Mouse (Mus musculus): ENCODE results near the gene Sema4f.

Gene Sema4f

DNA sequence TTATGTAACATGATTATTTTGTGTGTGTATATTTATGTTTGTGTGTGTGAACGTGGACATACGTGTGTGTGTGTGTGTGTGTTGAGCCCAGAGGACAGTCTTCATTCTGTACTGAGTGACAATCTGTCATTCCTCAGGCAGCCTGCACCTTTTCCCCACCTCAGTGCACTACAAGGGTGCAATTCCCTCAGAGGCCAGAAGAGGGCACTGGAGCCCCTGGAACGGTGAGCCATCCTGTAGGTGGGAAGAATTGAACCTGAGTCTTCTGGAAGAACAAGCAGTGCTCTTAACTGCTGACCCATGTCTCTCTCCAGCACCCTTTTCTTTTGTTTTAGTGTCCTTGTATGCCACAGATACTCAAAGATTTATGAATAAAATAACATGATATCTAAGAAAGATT lies 23.7 kb downstream of the Sema4f start:
- no peak for DNase-seq (ENCODE audit: low read depth in 1 of 2, low spot score in 2 of 2)

DNA sequence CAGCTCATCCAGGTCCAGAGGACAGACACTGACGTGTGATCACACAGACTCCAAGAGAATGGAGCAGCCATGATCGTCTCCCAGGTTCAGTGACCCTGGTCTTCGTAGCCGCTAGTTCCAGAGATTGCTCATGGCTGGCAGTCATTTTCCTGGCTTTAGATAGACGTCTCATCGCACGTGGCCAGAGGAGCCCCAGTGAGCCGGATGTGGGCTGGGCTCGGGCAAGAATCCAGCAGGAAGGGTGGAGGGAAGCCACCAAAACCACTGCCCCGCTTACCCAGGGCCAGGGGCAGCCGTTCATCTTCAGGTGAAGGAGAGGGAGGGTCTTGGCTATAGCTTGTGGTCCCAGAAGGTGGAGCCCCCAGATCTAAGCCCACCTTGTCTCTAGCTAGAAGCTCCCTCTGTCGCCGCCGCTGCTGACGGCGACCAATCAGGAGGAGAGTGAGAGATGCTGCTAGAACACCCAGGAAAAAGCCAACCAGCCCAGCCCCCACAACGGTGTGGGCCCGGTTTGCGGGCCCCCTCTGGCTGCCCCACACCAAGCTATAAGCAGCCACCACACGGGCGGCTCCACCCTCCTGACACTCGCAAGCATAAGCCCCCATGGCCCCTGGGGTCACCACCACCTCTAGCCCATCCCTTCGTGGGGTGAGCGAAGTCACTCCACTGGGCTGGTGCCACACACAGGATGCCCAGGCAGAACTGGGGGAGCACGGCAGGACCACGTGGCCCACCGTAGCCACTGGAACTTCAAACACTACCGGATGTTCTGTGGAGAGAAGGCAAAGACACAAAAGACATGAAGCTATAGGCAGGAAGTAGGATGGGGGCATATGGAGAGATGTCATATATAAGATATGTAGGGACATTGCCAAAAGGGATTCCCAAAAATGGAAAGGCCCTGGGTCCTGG lies 26.0 kb downstream of the Sema4f start:
- DNase-seq (ENCODE audit: low read depth in 1 of 2, low spot score in 2 of 2), result peak; percentile 13 to 34

DNA sequence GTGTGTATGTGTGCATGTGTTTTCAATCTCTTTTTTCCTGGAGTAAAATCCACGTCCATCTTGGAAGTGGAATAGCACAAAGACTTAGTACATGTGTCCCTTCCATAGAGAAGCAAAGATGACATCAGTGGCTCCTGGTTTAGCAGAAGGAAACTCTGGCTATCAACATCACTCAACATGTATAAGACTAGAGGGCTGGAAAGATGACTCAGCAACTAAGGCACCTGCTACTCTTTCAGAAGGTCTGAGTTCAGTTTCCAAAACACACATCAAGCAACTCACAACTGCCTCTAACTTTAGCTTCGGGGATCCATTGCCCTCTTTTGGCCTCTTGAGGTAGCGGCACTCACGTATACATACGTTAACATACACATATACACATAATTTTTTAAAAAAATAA lies 28.3 kb downstream of the Sema4f start:
- no peak for DNase-seq (ENCODE audit: low read depth in 1 of 2, low spot score in 2 of 2)

DNA sequence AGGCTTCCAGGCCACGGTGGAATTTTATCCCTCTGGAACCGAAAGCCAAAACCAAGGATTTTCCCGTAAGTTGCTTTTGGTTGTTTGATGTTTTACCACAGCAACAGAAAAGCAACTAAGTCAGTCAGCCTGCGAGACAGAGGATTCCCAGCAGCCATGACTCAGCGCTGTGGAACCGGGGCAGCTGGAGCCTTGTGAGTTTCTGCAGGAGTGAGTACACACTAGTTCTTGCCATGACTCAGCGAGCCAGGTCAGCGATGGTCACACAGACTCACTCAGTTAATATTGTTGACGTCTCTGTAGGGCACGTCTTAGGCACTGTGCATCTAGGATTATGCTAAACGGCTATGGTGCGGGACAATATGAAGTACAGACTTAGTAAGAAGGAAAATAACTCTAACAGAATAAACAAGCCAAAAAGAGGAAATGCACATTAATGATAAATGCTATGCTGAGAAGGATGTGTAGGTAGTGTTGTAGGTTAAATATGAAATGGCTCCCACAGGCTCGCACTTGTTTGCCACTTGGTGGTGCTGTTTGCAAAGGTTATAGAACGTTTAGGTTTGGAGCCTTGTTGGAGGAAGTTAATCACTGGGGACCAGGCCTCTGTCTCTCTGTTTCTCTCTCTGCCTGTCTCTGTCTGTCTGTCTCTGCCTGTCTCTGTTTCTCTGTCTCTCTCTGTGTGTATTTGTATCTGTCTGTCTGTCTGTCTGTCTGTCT lies 30.3 kb downstream of the Sema4f start:
- DNase-seq (ENCODE audit: low read depth in 1 of 2, low spot score in 2 of 2), result peak in 1 of 2 experiments; percentile 22

DNA sequence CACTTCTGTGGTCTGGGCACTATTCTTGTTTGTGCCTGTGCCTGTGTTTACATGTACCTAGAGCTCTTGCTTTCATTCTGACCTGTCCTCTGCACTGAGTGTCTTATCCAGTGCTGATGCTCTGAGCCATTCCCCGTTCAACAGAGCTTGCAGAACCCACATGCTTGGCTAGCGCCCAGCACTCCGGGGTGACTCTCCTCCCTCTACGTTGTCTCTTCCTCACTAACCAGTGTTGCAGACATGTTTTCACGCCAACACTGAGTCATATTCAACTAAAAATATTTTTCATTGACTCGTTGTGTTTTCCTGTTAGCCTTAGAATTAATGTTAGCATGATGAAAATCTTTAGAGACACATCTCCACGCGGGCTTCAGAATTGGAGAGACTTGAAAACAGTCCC lies 31.5 kb downstream of the Sema4f start:
- no peak for DNase-seq (ENCODE audit: low read depth in 1 of 2, low spot score in 2 of 2)

DNA sequence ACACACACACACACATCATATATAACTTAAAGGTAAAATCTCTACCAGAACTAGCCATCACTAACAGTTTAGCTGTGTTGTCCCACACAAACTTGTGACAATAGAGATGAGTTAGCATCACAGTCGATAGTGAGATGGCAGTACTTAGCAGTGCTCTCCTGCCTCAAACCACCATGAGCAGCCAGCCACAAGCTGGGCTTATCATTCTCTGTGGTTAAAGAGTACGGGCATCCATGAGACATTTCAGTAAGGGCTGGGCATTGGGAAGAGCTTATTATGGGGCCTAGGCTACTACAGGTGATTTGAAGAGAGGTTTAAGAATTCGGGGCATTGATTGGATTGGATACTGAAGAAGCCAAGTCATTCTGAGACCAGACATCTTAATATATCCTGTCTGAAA lies 32.6 kb downstream of the Sema4f start:
- no peak for DNase-seq (ENCODE audit: low read depth in 1 of 2, low spot score in 2 of 2)

DNA sequence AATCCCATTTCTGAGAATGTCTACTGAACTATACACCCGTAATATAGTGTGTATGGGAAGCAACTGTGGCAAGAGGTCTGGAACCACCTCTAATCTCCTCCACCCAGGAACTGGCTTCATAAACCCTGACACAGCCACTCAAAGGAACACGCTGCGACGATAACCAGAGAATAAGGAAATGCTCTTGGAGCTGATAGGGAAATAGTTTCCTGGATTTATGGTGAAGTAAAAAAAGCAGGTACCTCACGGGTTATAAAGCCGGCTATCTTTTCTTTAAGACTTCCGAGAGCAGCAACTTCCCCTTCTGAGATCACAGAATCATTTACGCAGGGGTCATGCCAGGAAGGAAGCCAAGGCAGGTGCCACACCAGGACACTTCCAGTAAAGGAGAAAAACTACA lies 37.0 kb downstream of the Sema4f start:
- DNase-seq (ENCODE audit: low read depth in 1 of 2, low spot score in 2 of 2), result no peak

DNA sequence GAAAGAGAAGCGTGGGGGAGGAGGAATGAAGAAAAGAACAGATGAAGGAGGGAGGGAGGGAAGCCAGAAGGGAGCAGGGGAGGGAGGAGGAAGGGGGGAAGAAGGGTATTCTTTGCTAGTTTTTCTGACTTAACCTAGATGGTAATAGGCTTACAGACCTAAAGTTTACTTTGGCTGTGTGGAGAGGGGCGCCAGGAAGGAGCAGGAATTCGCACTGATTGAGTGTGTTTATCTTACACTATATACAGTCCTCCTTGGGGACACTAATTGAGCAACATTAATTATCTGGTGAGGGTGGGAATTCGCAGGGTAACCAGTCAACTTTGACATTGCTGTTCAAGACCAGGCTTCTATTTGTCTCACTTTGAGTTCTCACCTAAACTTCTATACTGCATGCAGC lies 40.8 kb downstream of the Sema4f start:
- DNase-seq (ENCODE audit: low read depth in 1 of 2, low spot score in 2 of 2), result no peak

DNA sequence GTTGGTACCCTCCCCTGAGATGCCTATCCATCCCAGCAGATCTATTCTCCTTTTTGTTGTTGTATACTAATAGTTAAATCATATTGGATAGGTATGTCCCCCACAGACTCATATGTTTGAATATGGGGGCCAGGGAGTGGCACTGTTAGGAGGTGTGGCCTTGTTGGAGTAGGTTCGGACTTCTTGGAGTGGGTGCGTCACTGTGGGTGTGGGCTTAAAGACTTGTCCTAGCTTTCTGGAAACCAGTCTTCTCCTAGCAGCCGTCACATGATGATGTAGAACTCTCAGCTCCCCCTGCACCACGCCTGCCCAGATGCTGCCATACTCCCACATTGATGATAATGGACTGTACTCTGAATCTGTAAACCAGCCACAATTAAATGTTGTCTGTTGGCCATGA lies 41.3 kb downstream of the Sema4f start:
- no peak for DNase-seq (ENCODE audit: low read depth in 1 of 2, low spot score in 2 of 2)

DNA sequence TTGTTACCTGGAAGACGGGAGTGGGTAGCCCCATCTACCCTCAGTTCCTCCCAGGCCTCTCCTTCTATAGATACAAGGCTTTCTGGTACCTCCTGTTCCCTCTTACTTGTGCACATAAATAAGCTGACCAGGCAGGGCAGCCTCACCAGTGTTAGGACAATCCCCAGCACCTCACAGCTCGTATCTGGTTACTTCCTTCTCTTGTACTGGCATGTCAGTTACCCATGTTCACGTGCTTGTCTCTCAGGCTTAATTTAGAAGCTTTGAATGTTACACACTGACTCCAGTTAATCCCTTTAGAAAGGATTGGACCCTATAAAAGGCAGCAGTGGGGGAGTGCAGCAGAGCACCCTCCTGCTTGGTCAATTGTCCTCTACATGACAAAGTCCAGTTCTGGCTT lies 42.3 kb downstream of the Sema4f start:
- DNase-seq (ENCODE audit: low read depth in 1 of 2, low spot score in 2 of 2), result no peak

DNA sequence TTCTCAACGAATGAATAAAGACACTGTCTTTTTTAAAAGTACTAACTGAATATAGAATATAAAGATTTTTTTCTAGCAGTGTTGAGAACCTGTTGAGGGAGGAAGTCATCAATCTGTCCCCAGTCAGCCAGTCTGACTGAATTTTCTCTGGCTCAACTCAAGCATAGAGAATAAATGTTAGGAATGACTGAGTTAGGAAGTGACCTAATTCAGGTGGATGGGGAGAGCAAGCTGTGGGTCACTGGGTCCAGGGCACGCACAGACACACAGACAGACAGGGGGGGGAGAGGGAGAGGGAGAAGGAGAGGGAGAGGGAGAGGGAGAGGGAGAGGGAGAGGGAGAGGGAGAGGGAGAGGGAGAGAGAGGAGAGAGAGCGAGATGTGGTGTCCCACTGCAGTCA lies 46.2 kb downstream of the Sema4f start:
- no peak for DNase-seq (ENCODE audit: low read depth in 1 of 2, low spot score in 2 of 2)

DNA sequence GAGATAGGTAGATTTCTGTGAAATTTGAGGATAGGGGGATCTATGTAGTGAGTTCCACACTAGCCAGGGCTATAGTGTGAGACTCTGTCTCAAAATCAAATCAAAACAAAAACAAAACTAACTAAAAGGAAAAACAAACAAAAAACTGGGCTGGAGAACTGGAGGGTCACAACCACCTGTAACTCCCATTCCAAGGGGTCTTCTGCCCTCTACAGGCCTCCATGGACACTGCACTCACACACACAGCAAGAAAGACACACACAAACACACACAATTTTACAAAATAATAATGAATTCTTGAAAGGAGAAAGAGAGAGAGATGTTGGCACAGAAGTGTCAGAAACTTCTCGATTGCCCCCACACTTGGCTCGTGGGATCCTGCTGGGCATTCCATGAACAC lies 47.0 kb downstream of the Sema4f start:
- no peak for DNase-seq (ENCODE audit: low read depth in 1 of 2, low spot score in 2 of 2)

DNA sequence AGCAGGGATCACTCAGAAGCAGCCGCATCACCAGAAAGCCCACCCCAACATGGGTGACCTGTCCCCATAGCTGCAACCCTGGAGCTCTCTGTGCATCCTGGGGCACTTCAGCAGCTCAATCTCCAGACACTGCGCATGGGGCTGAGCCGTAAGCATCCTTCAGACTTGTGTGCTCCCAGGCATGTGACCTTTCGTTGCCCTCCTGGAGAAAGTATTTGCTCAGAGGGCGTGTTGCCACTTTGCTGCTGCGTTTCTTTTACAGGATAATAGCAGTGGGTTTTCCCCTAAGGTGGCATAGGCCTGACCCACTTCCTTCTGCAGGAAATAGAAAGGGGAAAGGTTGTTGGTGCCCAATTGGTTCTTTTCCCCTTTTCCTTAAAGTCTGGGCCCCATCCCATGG lies 48.1 kb downstream of the Sema4f start:
- DNase-seq (ENCODE audit: low read depth in 1 of 2, low spot score in 2 of 2), result no peak

DNA sequence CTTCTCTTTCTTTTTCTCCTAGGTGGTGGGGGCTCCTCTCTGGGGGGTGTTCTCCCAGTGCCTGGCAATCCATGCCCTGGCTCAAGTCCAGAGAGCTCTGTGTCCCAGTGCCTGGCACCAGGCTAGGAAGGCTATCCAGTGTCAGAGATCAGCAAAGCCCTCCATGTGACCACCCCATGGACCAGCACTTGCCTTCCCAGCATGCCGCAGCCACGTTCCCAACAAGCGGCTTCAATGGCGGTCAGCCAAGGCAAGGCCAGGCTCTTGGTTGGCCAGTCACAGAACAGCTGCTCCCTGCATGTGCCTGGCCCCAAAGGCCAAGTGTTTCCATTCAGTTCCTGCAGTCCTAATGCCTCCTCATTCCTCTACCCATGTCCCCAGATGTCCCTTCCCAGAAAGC lies 53.2 kb downstream of the Sema4f start:
- no peak for DNase-seq (ENCODE audit: low read depth in 1 of 2, low spot score in 2 of 2)

DNA sequence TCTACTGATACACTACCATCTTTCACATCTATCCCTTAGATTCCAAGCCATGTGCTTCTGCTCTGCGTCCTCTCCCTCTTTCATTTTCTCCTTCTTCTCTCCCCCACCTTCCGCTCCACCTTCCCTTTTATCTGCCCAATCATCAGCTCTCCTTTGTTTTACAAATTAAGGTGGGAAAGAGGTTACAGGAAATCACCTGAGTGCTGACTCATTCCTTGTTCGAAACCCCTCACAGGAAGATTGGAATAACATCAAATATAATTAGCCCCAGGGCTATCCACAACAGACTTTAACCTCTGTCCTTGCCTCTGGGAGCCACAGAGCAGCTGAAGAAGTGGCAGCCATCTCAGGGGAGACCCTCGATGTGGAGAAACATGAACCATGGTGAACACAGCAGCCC lies 53.7 kb downstream of the Sema4f start:
- DNase-seq (ENCODE audit: low read depth in 1 of 2, low spot score in 2 of 2), result no peak

DNA sequence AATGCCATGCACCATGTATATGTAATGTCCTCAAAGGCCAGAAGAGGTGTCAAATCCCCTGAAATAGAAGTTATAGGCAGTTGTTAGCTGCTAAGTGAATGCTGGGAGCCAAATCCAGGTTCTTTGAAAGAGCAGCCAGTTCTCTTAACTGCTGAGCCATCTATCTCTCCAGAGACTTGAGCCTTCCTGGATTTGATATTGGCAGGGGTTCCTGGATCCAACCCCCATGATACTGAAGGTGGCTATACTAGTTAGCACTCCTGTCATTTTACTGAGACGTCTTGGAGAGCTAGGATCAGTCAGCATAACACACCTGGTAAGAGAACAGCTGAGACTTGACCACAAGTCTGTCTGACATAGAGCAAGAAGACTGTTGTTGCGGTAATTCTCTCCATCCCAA lies 54.1 kb downstream of the Sema4f start:
- no peak for DNase-seq (ENCODE audit: low read depth in 1 of 2, low spot score in 2 of 2)

DNA sequence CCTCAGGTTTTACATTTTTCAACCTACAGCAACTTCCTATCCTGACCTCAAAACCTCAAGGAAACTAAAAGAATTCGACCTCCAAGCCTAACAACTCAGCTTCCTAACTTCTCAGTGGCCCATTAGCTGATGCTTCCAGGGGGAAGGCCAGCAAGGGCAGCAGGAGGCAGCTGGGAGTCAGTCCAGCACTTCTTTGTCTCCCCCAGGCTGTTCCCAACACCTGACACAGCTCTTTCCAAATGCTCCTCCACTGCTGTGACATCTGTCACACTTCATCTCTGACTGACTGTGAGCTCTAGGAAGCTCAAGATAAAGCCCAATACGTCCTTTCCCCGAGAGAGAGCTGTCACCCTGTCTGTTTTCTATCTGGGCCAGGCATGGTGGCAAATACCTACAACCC lies 55.0 kb downstream of the Sema4f start:
- DNase-seq (ENCODE audit: low read depth in 1 of 2, low spot score in 2 of 2), result no peak

DNA sequence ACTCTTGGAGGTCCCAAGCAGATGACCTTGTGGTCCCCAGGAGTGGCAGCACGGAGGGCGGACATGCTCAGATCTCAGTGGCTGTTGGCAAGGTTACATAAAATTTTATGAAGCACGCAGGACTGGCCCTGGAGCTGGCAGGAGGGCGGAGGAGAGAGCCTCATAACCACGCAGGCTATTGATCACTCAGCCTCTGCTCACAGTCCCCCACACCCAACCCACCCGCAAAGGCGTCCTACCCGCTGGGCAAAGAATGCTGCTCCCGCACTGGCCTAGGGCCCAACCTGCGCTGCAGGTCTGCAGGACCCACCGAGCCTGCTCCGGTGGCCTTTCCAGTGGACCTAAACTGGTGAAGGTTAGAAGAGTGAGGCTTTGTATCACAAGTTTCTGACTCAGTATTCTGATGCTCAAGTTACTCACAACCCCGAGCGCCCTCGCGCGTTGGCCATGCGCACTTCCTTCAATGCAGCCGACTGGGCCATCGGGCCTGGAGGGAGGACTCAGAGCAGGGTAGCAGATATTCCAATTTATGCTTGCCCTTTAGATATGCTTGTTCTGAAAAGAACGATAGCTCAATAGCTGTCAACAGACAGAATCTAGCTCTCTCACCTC lies 58.0 kb downstream of the Sema4f start:
- peak in 1 of 2 experiments; percentile 33 for DNase-seq (ENCODE audit: low read depth in 1 of 2, low spot score in 2 of 2)

DNA sequence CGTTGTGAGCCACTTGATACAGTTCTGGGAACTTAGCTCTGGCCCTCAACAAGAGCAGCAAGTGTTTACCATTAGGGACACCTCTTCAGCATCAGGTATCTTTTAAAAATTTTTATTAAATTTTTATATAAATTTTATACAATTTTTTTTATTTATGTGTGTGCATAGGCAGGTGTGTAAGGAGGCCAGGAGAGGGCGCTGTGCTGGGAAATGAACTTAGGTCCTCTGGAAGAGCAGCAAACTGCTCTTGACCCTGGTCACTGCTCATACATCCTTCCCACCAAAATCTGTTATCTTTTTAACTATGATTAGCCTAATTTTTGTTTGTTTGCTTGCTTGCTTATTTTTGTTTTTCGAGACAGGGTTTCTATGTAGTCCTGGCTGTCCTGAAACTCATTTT lies 58.8 kb downstream of the Sema4f start:
- DNase-seq (ENCODE audit: low read depth in 1 of 2, low spot score in 2 of 2), result no peak

DNA sequence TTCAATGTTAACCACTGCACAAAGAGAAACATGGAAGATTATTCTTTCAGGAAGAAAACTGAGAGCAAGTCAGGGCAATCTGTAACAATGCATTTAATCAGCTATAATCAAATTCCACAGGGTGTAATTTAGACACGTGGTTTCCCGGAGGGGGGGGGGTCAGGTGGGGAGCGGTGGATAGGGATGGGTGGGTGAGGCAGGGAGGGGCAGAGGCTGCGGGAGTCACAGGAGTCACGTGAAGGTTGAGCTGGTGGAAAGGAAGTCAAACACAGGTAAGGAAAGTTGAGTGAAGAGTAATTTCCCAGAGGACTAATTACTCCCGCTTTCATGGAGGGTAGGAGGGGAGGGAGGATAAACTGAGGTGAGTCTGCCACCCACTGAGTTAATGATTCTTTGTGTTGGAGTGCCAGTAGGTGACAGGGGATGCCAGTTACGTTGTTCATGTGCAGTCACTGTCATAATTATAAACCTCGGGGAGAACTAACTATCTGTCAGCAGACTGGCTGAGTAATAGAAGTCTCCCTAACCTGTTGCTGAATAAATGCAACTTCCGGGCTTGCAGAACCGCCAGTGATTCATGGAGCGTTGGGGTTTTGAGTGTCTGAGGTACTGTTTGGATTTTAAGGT lies 60.0 kb downstream of the Sema4f start:
- no peak for DNase-seq (ENCODE audit: low read depth in 1 of 2, low spot score in 2 of 2)

DNA sequence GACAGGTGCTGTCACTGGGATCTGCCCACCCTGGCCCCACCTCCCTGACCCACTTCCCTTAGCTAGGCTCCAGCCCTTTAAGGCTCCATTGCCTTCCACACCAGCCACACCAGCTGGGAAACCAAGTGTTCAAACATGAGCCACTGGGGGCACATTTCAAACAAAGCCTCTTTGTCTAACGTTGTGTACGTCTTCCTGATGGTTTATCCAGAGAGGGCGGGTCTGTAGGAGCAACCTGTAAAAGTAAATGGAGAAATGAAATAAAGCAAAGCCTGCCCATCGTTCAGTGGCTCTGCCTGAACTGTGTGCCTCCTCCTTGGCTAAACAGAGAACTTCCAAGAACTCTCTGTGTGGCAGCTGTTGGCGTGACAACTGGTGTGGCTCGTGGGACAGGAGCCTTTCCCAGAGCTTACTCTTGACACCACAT lies 64.0 kb downstream of the Sema4f start:
- DNase-seq (ENCODE audit: low read depth in 1 of 2, low spot score in 2 of 2), result no peak

DNA sequence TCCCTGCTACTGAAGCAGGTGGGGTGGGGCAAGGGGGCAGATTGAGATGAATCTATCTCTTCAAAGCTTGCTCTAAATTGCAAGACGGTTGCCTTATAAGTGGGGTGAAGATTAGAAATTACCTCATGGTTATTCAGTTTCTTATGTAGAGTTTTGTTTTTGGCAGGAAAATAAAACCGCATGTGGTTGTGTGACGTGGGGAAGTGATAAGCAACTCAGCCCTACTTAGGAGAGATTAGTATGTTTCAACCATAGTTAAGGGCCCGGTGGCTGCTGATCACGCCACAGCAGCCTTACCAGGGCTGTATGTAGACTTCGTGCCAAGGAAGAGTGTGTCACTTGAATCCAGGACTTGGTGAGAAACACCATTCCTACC lies 67.2 kb downstream of the Sema4f start:
- no peak for DNase-seq (ENCODE audit: low read depth in 1 of 2, low spot score in 2 of 2)
